Mouse (Mus musculus): ENCODE measurements at regions not wholly inside any gene's neighbourhood (a gene's known extent, or its start where the extent isn't known, plus 50 kb on each side); places are given as distances from the start of the nearest gene placed in this dataset.

- 75% methylated on average over 4 of the region's 4 CpGs for WGBS (ENCODE audit: insufficient replicate concordance)
- ATAC-seq = no peak
- H3K27me3 ChIP-seq (replicated peaks) = no peaks in the 10 kb centered on the region
- H3K36me3 ChIP-seq = no peaks in the 10 kb centered on the region
- H3K4me2 ChIP-seq = no peak overlapping the region
- H3K9ac ChIP-seq = no peak overlapping the region
- no peaks in the 10 kb centered on the region for H3K9me3 ChIP-seq (replicated peaks)
- H3K27ac ChIP-seq = no peak overlapping the region
- no peaks in the 10 kb centered on the region for H3K4me1 ChIP-seq
- no peak overlapping the region for H3K4me3 ChIP-seq
Observed at GRCm38 (mm10) chr1:149672571-149672970, 288.5 kb downstream of the Pla2g4a start.

- Histone ChIP-seq H3K4me3 (no peak overlapping the region), H3K27me3 (replicated peaks) (no peaks in the 10 kb centered on the region), H3K36me3 (no peaks in the 10 kb centered on the region), H3K9me3 (replicated peaks) (no peaks in the 10 kb centered on the region), H3K4me1 (no peaks in the 10 kb centered on the region), H3K9ac (no peak overlapping the region), H3K4me2 (no peak overlapping the region), H3K27ac (no peak overlapping the region)
- ATAC-seq = no peak
- 70% methylated on average over 2 of the region's 2 CpGs for WGBS (ENCODE audit: insufficient replicate concordance)
Observed at GRCm38 (mm10) chr1:149672117-149672516, 289.0 kb downstream of the Pla2g4a start.

- Histone ChIP-seq H3K36me3 (no peaks in the 10 kb centered on the region), H3K4me1 (no peaks in the 10 kb centered on the region), H3K4me3 (no peak overlapping the region), H3K27me3 (replicated peaks) (no peaks in the 10 kb centered on the region), H3K27ac (no peak overlapping the region), H3K4me2 (no peak overlapping the region), H3K9me3 (replicated peaks) (no peaks in the 10 kb centered on the region), H3K9ac (no peak overlapping the region)
- no peak for ATAC-seq
- WGBS (ENCODE audit: insufficient replicate concordance) = 52% methylated on average over 3 of the region's 3 CpGs
Observed at GRCm38 (mm10) chr1:149671091-149671490, 290.0 kb downstream of the Pla2g4a start.

Data from liver, embryonic 12.5 days (tissue).